Mouse (Mus musculus): ENCODE data around the gene Cfap100. TPM values are rescaled to one million over a fixed set of nuclear protein-coding genes. Genes with fewer than 3 reads are reported as not detected.

Gene Cfap100
- polyA plus RNA-seq, 1 experiment from 2014 or later, result 0.59 TPM

- no peak overlapping the region for H3K27ac ChIP-seq (replicated peaks; ENCODE audit: low read depth, low read length)
- no peak for DNase-seq (ENCODE audit: low spot score)
- H3K36me3 ChIP-seq (replicated peaks; ENCODE audit: control insufficient read depth, insufficient read depth, low read depth, low read length), result no peaks in the 10 kb centered on the region
- H3K9me3 ChIP-seq (replicated peaks; ENCODE audit: control insufficient read depth, low read length), result no peaks in the 10 kb centered on the region
- H3K27me3 ChIP-seq (ENCODE audit: control insufficient read depth, insufficient read depth, low read length), result no peaks in the 10 kb centered on the region
- 93% methylated on average over 3 of the region's 3 CpGs for WGBS
- H3K4me3 ChIP-seq (ENCODE audit: low read depth, low read length), result no peak overlapping the region
- H3K4me2 ChIP-seq (ENCODE audit: low read depth, low read length), result no peak overlapping the region
- ATAC-seq (replicated peaks; ENCODE audit: insufficient number of reproducible peaks, low FRiP score, low TSS enrichment, low read depth), result no peak
- no peak overlapping the region for H3K9ac ChIP-seq (replicated peaks; ENCODE audit: low read length)
- no peaks in the 10 kb centered on the region for H3K4me1 ChIP-seq (ENCODE audit: control insufficient read depth, insufficient read depth, low read length)
These were observed 31.3 kb downstream of the Cfap100 start for GRCm38 (mm10) chr6:90397291-90397690.

GRCm38 (mm10) chr6:90395751-90396150 lies 32.8 kb downstream of the Cfap100 start:
- no peaks in the 10 kb centered on the region for H3K27me3 ChIP-seq (ENCODE audit: control insufficient read depth, insufficient read depth, low read length)
- no peak for ATAC-seq (replicated peaks; ENCODE audit: insufficient number of reproducible peaks, low FRiP score, low TSS enrichment, low read depth)
- 84% methylated on average over 2 of the region's 2 CpGs for WGBS

GRCm38 (mm10) chr6:90393948-90394347 lies 34.6 kb downstream of the Cfap100 start:
- Histone ChIP-seq H3K9ac (replicated peaks; ENCODE audit: low read length) (no peak overlapping the region), H3K27ac (replicated peaks; ENCODE audit: low read depth, low read length) (no peak overlapping the region), H3K36me3 (replicated peaks; ENCODE audit: control insufficient read depth, insufficient read depth, low read depth, low read length) (no peaks in the 10 kb centered on the region), H3K9me3 (replicated peaks; ENCODE audit: control insufficient read depth, low read length) (no peaks in the 10 kb centered on the region), H3K4me1 (ENCODE audit: control insufficient read depth, insufficient read depth, low read length) (no peaks in the 10 kb centered on the region), H3K27me3 (ENCODE audit: control insufficient read depth, insufficient read depth, low read length) (no peaks in the 10 kb centered on the region), H3K4me2 (ENCODE audit: low read depth, low read length) (no peak overlapping the region), H3K4me3 (ENCODE audit: low read depth, low read length) (no peak overlapping the region)
- 47% methylated on average over 3 of the region's 3 CpGs for WGBS
- DNase-seq (ENCODE audit: low spot score) (no peak), ATAC-seq (replicated peaks; ENCODE audit: insufficient number of reproducible peaks, low FRiP score, low TSS enrichment, low read depth) (no peak)

More at GRCm38 (mm10) chr6:90395751-90396150, 32.8 kb downstream of the Cfap100 start:
- Histone ChIP-seq H3K4me2 (ENCODE audit: low read depth, low read length) (no peak overlapping the region), H3K9ac (replicated peaks; ENCODE audit: low read length) (no peak overlapping the region), H3K4me1 (ENCODE audit: control insufficient read depth, insufficient read depth, low read length) (no peaks in the 10 kb centered on the region), H3K36me3 (replicated peaks; ENCODE audit: control insufficient read depth, insufficient read depth, low read depth, low read length) (no peaks in the 10 kb centered on the region), H3K4me3 (ENCODE audit: low read depth, low read length) (no peak overlapping the region), H3K27ac (replicated peaks; ENCODE audit: low read depth, low read length) (no peak overlapping the region), H3K9me3 (replicated peaks; ENCODE audit: control insufficient read depth, low read length) (no peaks in the 10 kb centered on the region)
- no peak for DNase-seq (ENCODE audit: low spot score)

GRCm38 (mm10) chr6:90390629-90391028 lies 38.0 kb downstream of the Cfap100 start:
- no peaks in the 10 kb centered on the region for H3K4me1 ChIP-seq (ENCODE audit: control insufficient read depth, insufficient read depth, low read length)
- DNase-seq (ENCODE audit: low spot score) (no peak), ATAC-seq (replicated peaks; ENCODE audit: insufficient number of reproducible peaks, low FRiP score, low TSS enrichment, low read depth) (no peak)
- H3K27me3 ChIP-seq (ENCODE audit: control insufficient read depth, insufficient read depth, low read length), result no peaks in the 10 kb centered on the region
- WGBS, result 78% methylated on average over 4 of the region's 4 CpGs
- no peak overlapping the region for H3K4me2 ChIP-seq (ENCODE audit: low read depth, low read length)
- H3K27ac ChIP-seq (replicated peaks; ENCODE audit: low read depth, low read length), result no peak overlapping the region
- no peaks in the 10 kb centered on the region; the same call in 1 of the 2 replicates for H3K36me3 ChIP-seq (replicated peaks; ENCODE audit: control insufficient read depth, insufficient read depth, low read depth, low read length)
- no peak overlapping the region for H3K4me3 ChIP-seq (ENCODE audit: low read depth, low read length)
- H3K9ac ChIP-seq (replicated peaks; ENCODE audit: low read length), result no peak overlapping the region
- no peaks in the 10 kb centered on the region for H3K9me3 ChIP-seq (replicated peaks; ENCODE audit: control insufficient read depth, low read length)

GRCm38 (mm10) chr6:90381465-90381864 lies 47.1 kb downstream of the Cfap100 start:
- Histone ChIP-seq H3K27me3 (ENCODE audit: control insufficient read depth, insufficient read depth, low read length) (no peaks in the 10 kb centered on the region), H3K9me3 (replicated peaks; ENCODE audit: control insufficient read depth, low read length) (no peaks in the 10 kb centered on the region), H3K36me3 (replicated peaks; ENCODE audit: control insufficient read depth, insufficient read depth, low read depth, low read length) (peaks cover 2% of the 10 kb centered on the region), H3K4me1 (ENCODE audit: control insufficient read depth, insufficient read depth, low read length) (no peaks in the 10 kb centered on the region), H3K4me3 (ENCODE audit: low read depth, low read length) (no peak overlapping the region), H3K4me2 (ENCODE audit: low read depth, low read length) (no peak overlapping the region), H3K9ac (replicated peaks; ENCODE audit: low read length) (no peak overlapping the region), H3K27ac (replicated peaks; ENCODE audit: low read depth, low read length) (no peak overlapping the region)
- DNase-seq (ENCODE audit: low spot score), result no peak
- WGBS, result 100% methylated on average over 2 of the region's 2 CpGs
- ATAC-seq (replicated peaks; ENCODE audit: insufficient number of reproducible peaks, low FRiP score, low TSS enrichment, low read depth), result no peak

GRCm38 (mm10) chr6:90377708-90378107 lies 50.9 kb downstream of the Cfap100 start:
- H3K4me2 ChIP-seq (ENCODE audit: low read depth, low read length), result no peak overlapping the region
- no peak overlapping the region for H3K9ac ChIP-seq (replicated peaks; ENCODE audit: low read length)
- DNase-seq (ENCODE audit: low spot score), result no peak
- H3K27me3 ChIP-seq (ENCODE audit: control insufficient read depth, insufficient read depth, low read length), result no peaks in the 10 kb centered on the region
- H3K9me3 ChIP-seq (replicated peaks; ENCODE audit: control insufficient read depth, low read length), result no peaks in the 10 kb centered on the region
- no peak for ATAC-seq (replicated peaks; ENCODE audit: insufficient number of reproducible peaks, low FRiP score, low TSS enrichment, low read depth)
- 96% methylated on average over 2 of the region's 2 CpGs for WGBS
- H3K36me3 ChIP-seq (replicated peaks; ENCODE audit: control insufficient read depth, insufficient read depth, low read depth, low read length), result peaks cover 10% of the 10 kb centered on the region
- no peaks in the 10 kb centered on the region for H3K4me1 ChIP-seq (ENCODE audit: control insufficient read depth, insufficient read depth, low read length)
- no peak overlapping the region for H3K4me3 ChIP-seq (ENCODE audit: low read depth, low read length)
- H3K27ac ChIP-seq (replicated peaks; ENCODE audit: low read depth, low read length), result no peak overlapping the region

- H3K36me3 ChIP-seq (replicated peaks; ENCODE audit: control insufficient read depth, insufficient read depth, low read depth, low read length), result peaks cover 8% of the 10 kb centered on the region
- H3K4me3 ChIP-seq (ENCODE audit: low read depth, low read length), result no peak overlapping the region
- H3K9ac ChIP-seq (replicated peaks; ENCODE audit: low read length), result no peak overlapping the region
- H3K27me3 ChIP-seq (ENCODE audit: control insufficient read depth, insufficient read depth, low read length), result no peaks in the 10 kb centered on the region
- no peak overlapping the region for H3K4me2 ChIP-seq (ENCODE audit: low read depth, low read length)
- 93% methylated on average over 4 of the region's 4 CpGs for WGBS
- ATAC-seq (replicated peaks; ENCODE audit: insufficient number of reproducible peaks, low FRiP score, low TSS enrichment, low read depth), result no peak
- no peaks in the 10 kb centered on the region for H3K4me1 ChIP-seq (ENCODE audit: control insufficient read depth, insufficient read depth, low read length)
- H3K27ac ChIP-seq (replicated peaks; ENCODE audit: low read depth, low read length), result no peak overlapping the region
- no peaks in the 10 kb centered on the region for H3K9me3 ChIP-seq (replicated peaks; ENCODE audit: control insufficient read depth, low read length)
- no peak for DNase-seq (ENCODE audit: low spot score)
These were observed 54.0 kb downstream of the Cfap100 start for GRCm38 (mm10) chr6:90374647-90375046.

- ATAC-seq (replicated peaks; ENCODE audit: insufficient number of reproducible peaks, low FRiP score, low TSS enrichment, low read depth) (peak; percentile 77), DNase-seq (ENCODE audit: low spot score) (peak; percentile 36)
- Histone ChIP-seq H3K4me2 (ENCODE audit: low read depth, low read length) (peak overlapping the region; percentile 99), H3K4me1 (ENCODE audit: control insufficient read depth, insufficient read depth, low read length) (no peaks in the 10 kb centered on the region), H3K4me3 (ENCODE audit: low read depth, low read length) (peak overlapping the region; percentile 92), H3K27ac (replicated peaks; ENCODE audit: low read depth, low read length) (no peak overlapping the region; the same call in 1 of the 2 replicates), H3K27me3 (ENCODE audit: control insufficient read depth, insufficient read depth, low read length) (no peaks in the 10 kb centered on the region), H3K9me3 (replicated peaks; ENCODE audit: control insufficient read depth, low read length) (no peaks in the 10 kb centered on the region), H3K36me3 (replicated peaks; ENCODE audit: control insufficient read depth, insufficient read depth, low read depth, low read length) (peaks cover 8% of the 10 kb centered on the region), H3K9ac (replicated peaks; ENCODE audit: low read length) (peak overlapping the region; percentile 79)
- under 1% methylated on average over 97 of the region's 98 CpGs for WGBS
These were observed 58.7 kb downstream of the Cfap100 start for GRCm38 (mm10) chr6:90369725-90370553.

Measured in embryonic facial prominence, embryonic 11.5 days (tissue).